Mouse (Mus musculus) small intestine, adult 2 months (tissue): ENCODE measurements around the gene 9130409I23Rik.

Experiments used
- CTCF ChIP-seq: fragments of 200-500 bp; IDR thresholded peaks from 2 replicates; pipeline ENCODE4 v1.5.1; 2012; ENCODE audit warnings: low read depth, mild to moderate bottlenecking, control low read depth, inconsistent platforms, low read length, moderate library complexity, mixed read lengths; ENCODE audit not compliant: insufficient replicate concordance, insufficient read length; ENCODE audit errors: extremely low read depth
- POLR2A ChIP-seq: fragments of 200-500 bp; IDR thresholded peaks from 2 replicates; pipeline ENCODE4 v1.6.1; 2012; ENCODE audit warnings: low read depth, mild to moderate bottlenecking, control low read depth, inconsistent platforms, low read length, moderate library complexity

DNA sequence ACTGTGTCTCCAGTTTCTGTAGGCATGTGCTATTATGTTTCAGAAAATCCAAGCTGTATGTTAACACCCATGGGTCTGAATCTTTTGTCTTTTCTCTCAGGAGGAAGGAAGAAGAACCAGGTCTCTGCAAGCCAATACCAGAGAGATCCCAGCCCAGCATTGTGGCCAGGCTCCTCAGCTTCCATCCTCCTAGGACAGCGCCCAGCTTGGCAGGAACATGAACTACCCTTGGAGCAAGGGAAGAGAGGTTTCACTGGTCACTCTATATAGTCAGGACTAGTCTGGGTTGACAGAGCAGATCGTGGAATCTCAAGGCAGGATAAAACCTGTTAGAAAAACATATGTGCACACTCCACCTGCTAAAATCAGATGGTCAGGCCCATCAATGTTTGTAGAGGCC, 47.2 kb upstream of the 9130409I23Rik start:
- TF ChIP-seq CTCF (no peak), POLR2A (no peak)
